Mouse (Mus musculus) intestine, embryonic 14.5 days (tissue): Measurements from ENCODE around the gene Myo9b. TPM values are rescaled to one million over a fixed set of nuclear protein-coding genes. Genes with fewer than 3 reads are reported as not detected.

ENCODE experiments used
- ATAC-seq: fragments of 200-750 bp; cut with Nextera tagmentation; replicated peaks from 2 replicates; pipeline ENCODE4 v1.8.0; 2017; ENCODE audit warnings: low read depth, moderate number of reproducible peaks, moderate TSS enrichment, moderate library complexity; ENCODE audit not compliant: low FRiP score, low TSS enrichment
- DNase-seq: peaks from one replicate; pipeline ENCODE4 v3.0.0-alpha.2; 2018; ENCODE audit warnings: low spot score
- H3K27ac ChIP-seq: fragments of 300-500 bp; sonication (generic); 2 replicates; pipeline ENCODE4 v1.5.1; 2014; ENCODE audit warnings: low read depth, mild to moderate bottlenecking, control low read depth
- H3K27me3 ChIP-seq: fragments of 300-500 bp; sonication (generic); replicated peaks from 2 replicates; pipeline ENCODE4 v1.6.1; 2014; ENCODE audit warnings: low read length, control low read depth; ENCODE audit not compliant: control insufficient read depth, insufficient read depth
- H3K36me3 ChIP-seq: fragments of 300-500 bp; sonication (generic); 2 replicates; pipeline ENCODE4 v1.6.1; 2014; ENCODE audit warnings: low read length, control low read depth; ENCODE audit not compliant: control insufficient read depth, insufficient read depth
- H3K4me1 ChIP-seq: fragments of 300-500 bp; sonication (generic); replicated peaks from 2 replicates; pipeline ENCODE4 v1.6.1; 2014; ENCODE audit warnings: low read length, control low read depth, mixed read lengths; ENCODE audit not compliant: control insufficient read depth, insufficient read depth
- H3K4me2 ChIP-seq: fragments of 300-500 bp; sonication (generic); 2 replicates; pipeline ENCODE4 v1.6.1; 2014; ENCODE audit warnings: low read length
- H3K4me3 ChIP-seq: fragments of 300-500 bp; sonication (generic); 2 replicates; pipeline ENCODE4 v1.5.1; 2014; ENCODE audit warnings: low read depth, low read length, control low read depth, mixed read lengths
- H3K9ac ChIP-seq: fragments of 300-500 bp; sonication (generic); 2 replicates; pipeline ENCODE4 v1.6.1; 2014; ENCODE audit warnings: mild to moderate bottlenecking, low read length
- H3K9me3 ChIP-seq: fragments of 300-500 bp; sonication (generic); 2 replicates; pipeline ENCODE4 v1.6.1; 2016; ENCODE audit warnings: low read length, control low read depth; ENCODE audit not compliant: control insufficient read depth
- WGBS: fragments of 180-500 bp; shearing (Covaris S2); extraction: QIAGEN DNeasy Blood & Tissue Kit; methylation state at CpG from one replicate; pipeline ENCODE4 v1.1.7; 2014; 5-methylcytosine and 5-hydroxymethylcytosine counted together
- polyA plus RNA-seq: library from polyadenylated mRNA; unstranded; fragments of >200 nt; fragmentation: Nextera tagmentation; extraction: Ambion mirVana; gene quantifications from 2 replicates; pipeline ENCODE4 v1.2.1, GENCODE M21; 2014

The Myo9b gene
- polyA plus RNA-seq, 1 experiment from 2014 or later = 21.6 TPM

DNA sequence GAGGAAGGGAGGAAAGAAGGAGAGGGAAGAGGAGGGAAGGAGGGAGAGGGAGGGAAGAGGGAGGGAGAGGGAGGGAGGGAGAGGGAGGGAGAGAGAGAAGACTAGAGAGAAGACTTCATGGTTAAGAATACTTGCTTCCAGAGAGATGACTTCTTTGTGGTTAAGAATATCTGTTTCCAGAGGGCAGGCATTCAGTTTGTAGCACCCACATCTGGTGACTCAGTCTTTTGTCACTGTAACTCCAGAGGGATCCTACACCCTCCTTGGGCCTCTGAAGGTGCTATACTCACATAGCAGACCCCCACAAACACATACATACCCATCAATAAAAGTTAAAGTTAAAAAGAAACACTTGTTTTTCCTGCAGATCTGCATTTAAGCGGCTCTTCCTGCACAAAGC lies 79.0 kb downstream of the Myo9b start:
- H3K4me3 ChIP-seq = no peak overlapping the region
- DNase-seq (no peak), ATAC-seq (no peak)
- H3K36me3 ChIP-seq = peaks cover 87% of the 10 kb centered on the region
- no peaks in the 10 kb centered on the region for H3K9me3 ChIP-seq
- H3K4me1 ChIP-seq = no peaks in the 10 kb centered on the region
- H3K9ac ChIP-seq = no peak overlapping the region
- no peaks in the 10 kb centered on the region for H3K27me3 ChIP-seq
- no peak overlapping the region for H3K4me2 ChIP-seq
- 92% methylated on average over 1 of the region's 1 CpGs for WGBS
- H3K27ac ChIP-seq = no peak overlapping the region

DNA sequence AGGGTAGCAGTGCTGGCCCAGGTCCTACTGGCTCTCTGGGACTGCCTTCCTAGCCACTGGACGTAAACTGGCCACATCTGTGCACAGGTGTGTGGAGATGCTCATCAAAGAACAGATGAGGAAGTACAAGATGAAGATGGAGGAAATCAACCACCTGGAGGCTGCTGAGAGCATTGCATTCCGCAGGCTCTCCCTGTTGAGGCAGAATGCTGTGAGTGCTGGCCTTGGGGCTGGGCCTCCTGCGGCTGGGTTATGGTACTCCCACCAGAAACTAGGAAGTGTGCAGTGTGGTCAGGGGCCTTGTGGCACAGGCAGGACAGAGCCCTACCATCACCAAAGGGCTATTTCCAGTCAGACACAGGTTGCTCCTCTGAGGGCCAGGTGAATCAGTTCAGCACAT lies 85.5 kb downstream of the Myo9b start:
- no peak for DNase-seq
- Histone ChIP-seq H3K4me3 (no peak overlapping the region), H3K27ac (no peak overlapping the region), H3K9me3 (no peaks in the 10 kb centered on the region), H3K9ac (no peak overlapping the region), H3K4me2 (no peak overlapping the region), H3K36me3 (peaks cover 80% of the 10 kb centered on the region), H3K27me3 (no peaks in the 10 kb centered on the region), H3K4me1 (no peaks in the 10 kb centered on the region)
- no peak for ATAC-seq
- WGBS = 80% methylated on average over 3 of the region's 3 CpGs

GRCm38 (mm10) chr8:71366771-71367528 lies 94.4 kb downstream of the Myo9b start, which contains the start of gene Use1:
Gene Use1 (plus strand): TSS chr8:71366848.
- DNase-seq = peak; percentile 96
- H3K27me3 ChIP-seq = no peaks in the 10 kb centered on the region
- H3K4me2 ChIP-seq = peak within 1 kb of the TSS; percentile 71
- H3K9me3 ChIP-seq = no peaks in the 10 kb centered on the region
- peaks cover 11% of the 10 kb centered on the region; the same call in 1 of the 2 replicates for H3K36me3 ChIP-seq
- under 1% methylated on average over 56 of the region's 56 CpGs for WGBS
- peak; percentile 74 for ATAC-seq
- H3K4me3 ChIP-seq = peak within 1 kb of the TSS; percentile 66
- peaks cover 11% of the 10 kb centered on the region for H3K4me1 ChIP-seq
- H3K9ac ChIP-seq = peak within 1 kb of the TSS; percentile 64
- H3K27ac ChIP-seq = peak within 1 kb of the TSS; percentile 88

DNA sequence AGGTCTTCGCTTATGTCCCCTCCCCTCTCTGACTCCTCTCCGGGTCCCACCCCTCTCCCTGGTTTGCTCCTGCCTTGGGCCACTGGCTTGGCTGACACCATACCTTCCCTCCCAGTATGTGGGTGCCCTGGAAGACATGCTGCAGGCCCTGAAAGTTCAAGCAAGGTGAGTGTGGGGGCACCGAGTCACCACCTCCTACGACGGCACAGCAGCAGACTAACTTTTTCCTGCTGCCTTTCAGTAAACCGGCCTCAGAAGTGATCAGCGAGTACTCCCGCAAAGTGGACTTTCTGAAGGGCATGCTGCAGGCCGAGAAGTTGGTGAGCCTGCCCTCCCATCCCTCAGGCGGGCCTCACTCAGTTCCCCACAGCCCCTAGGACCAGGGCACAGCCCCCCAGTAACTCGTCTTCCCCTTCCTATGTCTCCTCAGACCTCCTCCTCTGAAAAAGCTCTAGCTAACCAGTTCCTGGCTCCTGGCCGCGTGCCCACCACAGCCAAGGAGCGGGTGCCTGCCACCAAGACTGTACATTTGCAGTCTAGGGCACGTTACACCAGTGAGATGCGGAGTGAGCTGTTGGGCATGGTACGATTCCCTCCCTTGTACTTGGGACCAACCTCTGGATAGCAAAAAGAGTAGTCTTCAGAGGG lies 95.1 kb downstream of the Myo9b start:
- 41% methylated on average over 17 of the region's 17 CpGs for WGBS
- ATAC-seq (no peak; the same call in 1 of the 2 replicates), DNase-seq (no peak)
- H3K36me3 ChIP-seq = peaks cover 12% of the 10 kb centered on the region; the same call in 1 of the 2 replicates
- H3K4me1 ChIP-seq = peaks cover 11% of the 10 kb centered on the region
- H3K27me3 ChIP-seq = no peaks in the 10 kb centered on the region
- peak overlapping the region; percentile 71 for H3K4me2 ChIP-seq
- H3K9ac ChIP-seq = peak overlapping the region; percentile 64
- H3K9me3 ChIP-seq = no peaks in the 10 kb centered on the region
- H3K27ac ChIP-seq = peak overlapping the region; percentile 88
- H3K4me3 ChIP-seq = peak overlapping the region; percentile 66

GRCm38 (mm10) chr8:71368366-71368765 lies 95.9 kb downstream of the Myo9b start:
- no peak overlapping the region; the same call in 1 of the 2 replicates for H3K9ac ChIP-seq
- H3K27ac ChIP-seq = 0 out of 2 replicates have a peak overlapping the region, but pooled peaks have one; percentile 88
- peaks cover 11% of the 10 kb centered on the region for H3K4me1 ChIP-seq
- no peak for ATAC-seq
- peaks cover 19% of the 10 kb centered on the region; the same call in 1 of the 2 replicates for H3K36me3 ChIP-seq
- no peak for DNase-seq
- H3K9me3 ChIP-seq = no peaks in the 10 kb centered on the region
- H3K4me3 ChIP-seq = 0 out of 2 replicates have a peak overlapping the region, but pooled peaks have one; percentile 66
- peak overlapping the region; percentile 71 for H3K4me2 ChIP-seq
- H3K27me3 ChIP-seq = no peaks in the 10 kb centered on the region

DNA sequence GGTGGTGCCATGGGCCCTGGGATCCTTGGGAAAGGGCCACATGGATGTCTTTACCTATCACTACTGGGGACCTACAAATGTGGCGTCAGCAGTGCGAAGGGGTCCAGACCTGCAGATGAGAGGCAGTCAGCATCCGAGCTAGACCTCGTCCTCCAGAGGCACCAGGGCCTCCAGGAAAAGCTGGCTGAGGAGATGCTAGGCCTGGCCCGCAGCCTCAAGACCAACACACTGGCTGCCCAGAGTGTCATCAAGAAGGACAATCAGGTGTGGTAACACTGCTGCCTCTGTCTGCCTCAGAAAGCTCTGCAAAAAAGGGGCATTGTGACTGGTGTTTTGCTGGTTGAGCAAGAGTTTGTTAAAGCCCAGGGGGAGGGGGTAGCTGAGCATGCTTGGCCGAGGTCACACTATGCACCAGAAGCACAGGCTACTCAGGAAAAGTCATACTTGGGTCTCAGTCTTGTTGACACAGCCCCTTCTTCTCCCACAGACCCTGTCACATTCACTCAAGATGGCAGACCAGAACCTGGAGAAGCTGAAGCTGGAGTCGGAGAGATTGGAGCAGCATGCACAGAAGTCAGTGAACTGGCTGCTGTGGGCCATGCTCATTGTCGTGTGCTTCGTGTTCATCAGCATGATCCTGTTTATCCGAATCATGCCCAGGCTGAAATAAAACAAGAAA lies 96.7 kb downstream of the Myo9b start:
- H3K9me3 ChIP-seq = no peaks in the 10 kb centered on the region
- H3K27me3 ChIP-seq = no peaks in the 10 kb centered on the region
- WGBS = 92% methylated on average over 10 of the region's 10 CpGs
- ATAC-seq = no peak
- no peak for DNase-seq
- no peak overlapping the region for H3K9ac ChIP-seq
- no peak overlapping the region for H3K27ac ChIP-seq
- H3K4me1 ChIP-seq = peaks cover 11% of the 10 kb centered on the region
- no peak overlapping the region for H3K4me2 ChIP-seq
- peaks cover 27% of the 10 kb centered on the region for H3K36me3 ChIP-seq
- no peak overlapping the region for H3K4me3 ChIP-seq

DNA sequence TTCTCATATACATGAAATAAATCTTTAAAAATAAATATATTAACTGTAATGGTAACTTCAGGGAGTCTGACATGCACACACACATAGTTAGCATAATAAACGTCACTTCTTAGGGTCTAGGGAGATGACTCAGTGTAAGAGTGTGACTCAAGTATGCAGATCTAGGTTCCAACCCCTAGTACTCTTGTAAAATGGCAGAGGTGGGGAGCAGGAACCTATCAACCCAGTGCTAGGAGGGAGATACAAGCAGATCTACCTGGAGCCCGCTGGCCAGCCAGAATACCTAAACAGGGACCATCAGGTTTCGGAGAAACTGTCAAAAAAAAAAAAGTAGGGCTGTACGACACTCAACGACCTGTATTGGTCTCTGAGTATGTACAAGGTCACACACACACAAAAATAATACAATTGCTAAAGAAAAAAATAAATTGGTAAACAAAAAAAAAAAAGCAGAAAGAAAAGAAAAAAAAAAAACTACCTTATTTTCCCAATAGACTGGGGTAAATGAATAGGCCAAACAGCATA lies 98.3 kb downstream of the Myo9b start:
- peak overlapping the region; percentile 48; the same call in 1 of the 2 replicates for H3K27ac ChIP-seq
- H3K9me3 ChIP-seq = no peaks in the 10 kb centered on the region
- ATAC-seq = no peak
- H3K4me2 ChIP-seq = peak overlapping the region; percentile 53
- peaks cover 41% of the 10 kb centered on the region for H3K36me3 ChIP-seq
- peaks cover 16% of the 10 kb centered on the region for H3K4me1 ChIP-seq
- peak overlapping the region; percentile 68 for H3K4me3 ChIP-seq
- 16% methylated on average over 5 of the region's 5 CpGs for WGBS
- no peaks in the 10 kb centered on the region for H3K27me3 ChIP-seq
- no peak for DNase-seq
- H3K9ac ChIP-seq = peak overlapping the region; percentile 50; the same call in 1 of the 2 replicates

DNA sequence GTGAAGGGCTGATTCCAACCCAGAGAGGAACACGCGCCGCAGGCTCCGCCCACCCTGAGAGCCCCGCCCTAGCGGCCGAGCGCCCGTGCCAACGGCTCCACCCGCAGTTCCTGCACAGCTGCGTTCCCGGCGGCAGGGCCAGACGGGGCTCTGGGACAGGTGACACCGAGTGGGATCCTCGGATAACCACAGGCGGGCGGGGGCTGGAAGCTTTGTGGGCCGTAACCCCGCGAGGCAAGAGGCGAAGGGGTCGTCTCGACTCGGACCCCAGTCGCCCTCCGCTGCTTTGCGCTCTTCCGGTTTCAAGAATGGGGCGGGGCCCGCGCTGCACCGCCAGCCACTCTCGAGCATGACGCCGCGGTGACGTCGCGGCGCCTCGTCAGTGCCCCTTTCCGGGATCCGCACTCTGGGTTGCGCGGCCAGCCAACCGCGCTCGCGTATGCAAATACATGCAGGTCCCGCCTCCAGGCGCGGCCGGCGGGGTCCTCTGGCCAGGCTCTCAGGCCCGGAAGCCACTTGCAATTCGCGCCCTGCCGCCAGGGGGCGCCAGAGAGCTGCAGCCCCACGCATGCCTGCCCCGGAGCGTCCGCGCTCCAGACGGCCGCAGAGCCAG lies 98.8 kb downstream of the Myo9b start, which contains the start of gene Ocel1:
Gene Ocel1 (plus strand): TSS at position 63 of the 613 bp plus-strand sequence.
- H3K4me1 ChIP-seq = peaks cover 22% of the 10 kb centered on the region
- peak within 1 kb of the TSS; percentile 51; the same call in 1 of the 2 replicates for H3K27ac ChIP-seq
- no peaks in the 10 kb centered on the region for H3K27me3 ChIP-seq
- H3K9ac ChIP-seq = peak within 1 kb of the TSS; percentile 50; the same call in 1 of the 2 replicates
- DNase-seq = peak; percentile 97
- peaks cover 41% of the 10 kb centered on the region for H3K36me3 ChIP-seq
- H3K9me3 ChIP-seq = no peaks in the 10 kb centered on the region
- 1% methylated on average over 67 of the region's 68 CpGs for WGBS
- H3K4me3 ChIP-seq = peak within 1 kb of the TSS; percentile 68
- peak; percentile 85 for ATAC-seq
- H3K4me2 ChIP-seq = peak within 1 kb of the TSS; percentile 53
